Mouse (Mus musculus) midbrain, postnatal 0 days (tissue): ENCODE measurements around the gene Inhbe. TPM values are rescaled to one million over a fixed set of nuclear protein-coding genes. Genes with fewer than 3 reads are reported as not detected.

ENCODE experiments used
- ATAC-seq: fragments of 200-750 bp; cut with Nextera tagmentation; 2 replicates; pipeline ENCODE4 v1.8.0; 2017; ENCODE audit warnings: moderate number of reproducible peaks, mild to moderate bottlenecking, moderate TSS enrichment, moderate library complexity; ENCODE audit not compliant: low FRiP score
- DNase-seq: peaks from one replicate; pipeline ENCODE4 v3.0.0-alpha.2; 2015; ENCODE audit warnings: low spot score
- H3K27ac ChIP-seq: fragments of 300-500 bp; sonication (generic); 2 replicates; pipeline ENCODE4 v1.5.1; 2014; ENCODE audit warnings: low read depth, mild to moderate bottlenecking, low read length, mixed read lengths
- H3K27me3 ChIP-seq: fragments of 300-500 bp; sonication (generic); 2 replicates; pipeline ENCODE4 v1.6.1; 2014; ENCODE audit warnings: low read length, control low read depth, mixed read lengths; ENCODE audit not compliant: insufficient read depth
- H3K36me3 ChIP-seq: fragments of 300-500 bp; sonication (generic); 2 replicates; pipeline ENCODE4 v1.6.1; 2014; ENCODE audit warnings: low read length, control low read depth, mixed read lengths; ENCODE audit not compliant: insufficient read depth
- H3K4me1 ChIP-seq: fragments of 300-500 bp; sonication (generic); 2 replicates; pipeline ENCODE4 v1.6.1; 2014; ENCODE audit warnings: mild to moderate bottlenecking, control low read depth, antibody characterized with exemption, low read length, mixed read lengths; ENCODE audit not compliant: insufficient read depth
- H3K4me2 ChIP-seq: fragments of 300-500 bp; sonication (generic); 2 replicates; pipeline ENCODE4 v1.6.1; 2014; ENCODE audit warnings: low read depth, mild to moderate bottlenecking, low read length, mixed read lengths; ENCODE audit not compliant: poor library complexity, severe bottlenecking
- H3K4me3 ChIP-seq: fragments of 300-500 bp; sonication (generic); 2 replicates; pipeline ENCODE4 v1.5.1; 2014; ENCODE audit warnings: low read depth, mild to moderate bottlenecking, low read length, moderate library complexity
- H3K9ac ChIP-seq: fragments of 300-500 bp; sonication (generic); replicated peaks from 2 replicates; pipeline ENCODE4 v1.6.1; 2014; ENCODE audit warnings: mild to moderate bottlenecking, low read length, moderate library complexity, mixed read lengths; ENCODE audit not compliant: poor library complexity, severe bottlenecking
- H3K9me3 ChIP-seq: fragments of 300-500 bp; sonication (generic); 2 replicates; pipeline ENCODE4 v1.6.1; 2016; ENCODE audit warnings: low read length, control low read depth
- CTCF ChIP-seq: IDR thresholded peaks from 2 replicates; pipeline ENCODE4 v1.5.1; 2016; ENCODE audit warnings: antibody characterized with exemption, mild to moderate bottlenecking
- WGBS: fragments of 180-500 bp; shearing (Covaris S2); extraction: QIAGEN DNeasy Blood & Tissue Kit; methylation state at CpG from one replicate; pipeline ENCODE4 v1.1.7; 2014; 5-methylcytosine and 5-hydroxymethylcytosine counted together
- polyA plus RNA-seq: library from polyadenylated mRNA; unstranded; fragments of >200 nt; fragmentation: Nextera tagmentation; extraction: Ambion mirVana; gene quantifications from 2 replicates; pipeline ENCODE4 v1.2.1, GENCODE M21; 2015
- total RNA-seq: library from RNA; depleted of rRNA; stranded (reverse); fragments of >200 nt; gene quantifications from 2 replicates; pipeline ENCODE4 v1.2.3, GENCODE M21; 2014

Gene Inhbe
- total and polyA plus RNA-seq, 2 experiments from 2014 or later = not detected

- no peaks in the 10 kb centered on the region for H3K27me3 ChIP-seq
- no peak for TF ChIP-seq CTCF
- DNase-seq (no peak), ATAC-seq (no peak)
- no peaks in the 10 kb centered on the region for H3K36me3 ChIP-seq
- 88% methylated on average over 3 of the region's 3 CpGs for WGBS
- H3K4me3 ChIP-seq = no peak overlapping the region
- no peak overlapping the region for H3K4me2 ChIP-seq
- no peaks in the 10 kb centered on the region for H3K9me3 ChIP-seq
- no peak overlapping the region for H3K9ac ChIP-seq
- H3K4me1 ChIP-seq = no peaks in the 10 kb centered on the region
- no peak overlapping the region for H3K27ac ChIP-seq
Measured at GRCm38 (mm10) chr10:127360714-127361113, 6.5 kb upstream of the Inhbe start.

- no peak for TF ChIP-seq CTCF
- Histone ChIP-seq H3K4me2 (no peak overlapping the region), H3K27ac (no peak overlapping the region), H3K4me3 (no peak overlapping the region), H3K9me3 (no peaks in the 10 kb centered on the region), H3K9ac (no peak overlapping the region), H3K4me1 (peaks cover 4% of the 10 kb centered on the region; the same call in 1 of the 2 replicates), H3K36me3 (no peaks in the 10 kb centered on the region), H3K27me3 (no peaks in the 10 kb centered on the region)
- no peak for ATAC-seq
- no peak for DNase-seq
- 56% methylated on average over 10 of the region's 10 CpGs for WGBS
Measured at GRCm38 (mm10) chr10:127355336-127355735, 1.1 kb upstream of the Inhbe start.

GRCm38 (mm10) chr10:127352766-127353165 lies 1.4 kb downstream of the Inhbe start:
- H3K4me1 ChIP-seq = peaks cover 4% of the 10 kb centered on the region; the same call in 1 of the 2 replicates
- ATAC-seq = no peak
- H3K27me3 ChIP-seq = no peaks in the 10 kb centered on the region
- no peaks in the 10 kb centered on the region for H3K36me3 ChIP-seq
- no peak for DNase-seq
- no peak overlapping the region for H3K27ac ChIP-seq
- no peak for TF ChIP-seq CTCF
- WGBS = 91% methylated on average over 11 of the region's 11 CpGs
- H3K4me3 ChIP-seq = no peak overlapping the region
- H3K9me3 ChIP-seq = no peaks in the 10 kb centered on the region
- no peak overlapping the region for H3K4me2 ChIP-seq
- H3K9ac ChIP-seq = no peak overlapping the region

DNA sequence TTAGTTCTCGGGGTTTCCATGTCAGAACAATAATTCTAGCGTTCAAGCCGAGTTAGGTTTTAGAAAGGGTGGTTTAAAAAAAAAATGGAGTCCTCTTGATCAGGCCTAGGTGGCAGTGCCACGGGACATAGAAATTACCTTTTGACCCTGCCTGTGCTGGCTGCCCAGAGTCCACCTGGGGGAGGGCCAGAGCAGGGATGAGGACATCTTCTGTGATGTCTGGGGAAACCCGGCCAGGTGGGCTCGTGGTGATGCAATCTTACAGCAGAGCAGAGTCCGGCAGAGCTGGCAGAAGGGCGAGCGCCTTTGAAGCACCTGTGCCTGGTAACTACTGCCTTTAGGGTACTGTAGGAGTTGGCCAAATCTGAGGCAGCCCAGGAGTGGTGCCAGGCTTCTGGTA lies 2.0 kb downstream of the Inhbe start:
- no peak for DNase-seq
- no peak for TF ChIP-seq CTCF

DNA sequence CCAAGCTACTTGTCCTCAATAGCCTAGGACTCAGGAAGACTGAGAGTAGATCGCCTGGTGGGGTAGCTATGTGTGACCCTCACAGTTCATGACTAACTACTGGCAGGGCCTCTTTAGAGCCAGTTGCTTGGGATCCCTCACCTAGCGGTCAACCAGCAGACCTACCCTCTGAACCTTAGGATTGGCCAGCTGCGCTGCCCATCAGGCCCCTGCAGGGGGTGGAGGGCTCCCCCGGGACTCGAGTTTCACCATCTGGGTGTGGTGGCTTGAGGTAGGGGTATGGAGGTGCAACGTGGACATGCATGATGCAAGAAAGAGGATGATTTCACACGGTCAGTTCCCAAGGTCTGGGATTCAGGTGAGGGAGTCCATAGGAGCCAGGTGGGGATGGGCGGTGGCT lies 2.5 kb downstream of the Inhbe start:
- Histone ChIP-seq H3K9ac (no peak overlapping the region), H3K4me3 (no peak overlapping the region)
- no peak for TF ChIP-seq CTCF

More for the DNA sequence above, 2.0 kb downstream of the Inhbe start:
- no peak overlapping the region for H3K4me2 ChIP-seq
- H3K9me3 ChIP-seq = no peaks in the 10 kb centered on the region
- 93% methylated on average over 9 of the region's 9 CpGs for WGBS
- H3K27me3 ChIP-seq = no peaks in the 10 kb centered on the region
- no peak for ATAC-seq
- peaks cover 4% of the 10 kb centered on the region; the same call in 1 of the 2 replicates for H3K4me1 ChIP-seq
- no peak overlapping the region for H3K9ac ChIP-seq
- H3K27ac ChIP-seq = no peak overlapping the region
- no peak overlapping the region for H3K4me3 ChIP-seq
- no peaks in the 10 kb centered on the region for H3K36me3 ChIP-seq

DNA sequence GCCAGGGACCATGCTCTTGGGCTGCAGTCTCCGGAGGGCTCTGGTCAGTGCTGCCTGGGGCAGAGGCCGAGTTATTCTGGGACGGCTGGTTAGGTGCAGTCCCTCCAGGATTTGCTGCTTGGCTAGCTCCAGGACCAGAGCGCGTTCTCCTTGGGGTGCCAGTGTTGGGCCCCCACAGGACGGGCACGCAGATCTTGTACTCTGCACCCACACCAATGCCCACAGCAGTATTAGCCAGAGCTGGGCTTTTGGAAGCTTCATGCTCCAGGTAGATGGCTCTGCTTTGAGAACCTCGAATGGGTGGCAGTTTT lies 3.0 kb downstream of the Inhbe start:
- WGBS = 88% methylated on average over 8 of the region's 8 CpGs
- H3K27ac ChIP-seq = no peak overlapping the region
- ATAC-seq = no peak
- peaks cover 4% of the 10 kb centered on the region; the same call in 1 of the 2 replicates for H3K4me1 ChIP-seq
- DNase-seq = no peak
- H3K4me2 ChIP-seq = no peak overlapping the region
- no peaks in the 10 kb centered on the region for H3K27me3 ChIP-seq
- H3K4me3 ChIP-seq = no peak overlapping the region
- H3K9me3 ChIP-seq = no peaks in the 10 kb centered on the region
- TF ChIP-seq CTCF = no peak
- H3K36me3 ChIP-seq = no peaks in the 10 kb centered on the region
- no peak overlapping the region for H3K9ac ChIP-seq

More for the DNA sequence above, 2.5 kb downstream of the Inhbe start:
- Histone ChIP-seq H3K4me1 (peaks cover 4% of the 10 kb centered on the region; the same call in 1 of the 2 replicates), H3K4me2 (no peak overlapping the region), H3K27ac (no peak overlapping the region), H3K9me3 (no peaks in the 10 kb centered on the region), H3K36me3 (no peaks in the 10 kb centered on the region), H3K27me3 (no peaks in the 10 kb centered on the region)
- DNase-seq (no peak), ATAC-seq (no peak)
- 78% methylated on average over 8 of the region's 8 CpGs for WGBS
